Mouse (Mus musculus) megakaryocyte-erythroid progenitor cell, adult 5-6 weeks (primary cell): ENCODE results near the gene Tecta. TPM values are rescaled to one million over a fixed set of nuclear protein-coding genes. Genes with fewer than 3 reads are reported as not detected.

Experiments
- total RNA-seq, 2 experiments: library from RNA; stranded (forward) in 1 of 2; stranded (reverse) in 1 of 2; fragments of 200-1000, 215-1000 nt in 1 of 2; fragments of >200 nt in 1 of 2; fragmentation: Nextera tagmentation in 1 of 2; gene quantifications; 2 replicates each; pipeline ENCODE4 v1.2.3; 2014 to 2017

Tecta gene
- total RNA-seq, 2 experiments from 2014 or later, result not detected

Other genes starting within 250 kb of the Tecta start
- 13.9 and 18.2 TPM in 2 replicates for gene Sc5d, start 135.7 kb downstream of the Tecta start, total RNA-seq (2014; fragmentation: Nextera tagmentation)
- 20.2 and 24.5 TPM in 2 replicates for gene Sc5d, start 135.7 kb downstream of the Tecta start, total RNA-seq (2017)
- gene Tbcel, start 107.9 kb upstream of the Tecta start, total RNA-seq (2014; fragmentation: Nextera tagmentation), result 18.1 and 19.8 TPM in 2 replicates
- gene Tbcel, start 107.9 kb upstream of the Tecta start, total RNA-seq (2017), result 17.8 and 18.0 TPM in 2 replicates